Mouse (Mus musculus) G1E (cell line): ENCODE results near the gene Pla2g1b. TPM values are rescaled to one million over a fixed set of nuclear protein-coding genes. Genes with fewer than 3 reads are reported as not detected.
"Not testable (repeated sequence)": the region's sequence is repeated elsewhere in the genome, so short reads cannot be mapped to it uniquely, and the experiment has no call there.

ENCODE experiments used
- ATAC-seq: 2 replicates; pipeline ENCODE4 v1.8.0; 2016; ENCODE audit warnings: mild to moderate bottlenecking; ENCODE audit not compliant: insufficient number of reproducible peaks, poor library complexity, low FRiP score, severe bottlenecking; ENCODE audit errors: extremely low read depth
- DNase-seq: peaks from one replicate; pipeline ENCODE4 v3.0.0; 2012; ENCODE audit warnings: low spot score
- H3K27me3 ChIP-seq: 2 replicates; pipeline ENCODE4 v1.6.1; 2012; ENCODE audit warnings: mild to moderate bottlenecking, low read length, inconsistent platforms; ENCODE audit not compliant: insufficient read depth
- H3K36me3 ChIP-seq: replicated peaks from 2 replicates; pipeline ENCODE3; 2012; ENCODE audit warnings: mild to moderate bottlenecking, inconsistent platforms
- H3K4me1 ChIP-seq: 2 replicates; pipeline ENCODE4 v1.6.1; 2012; ENCODE audit warnings: low read depth, low read length, inconsistent platforms, mixed read lengths; ENCODE audit not compliant: insufficient read depth
- H3K4me3 ChIP-seq: 2 replicates; pipeline ENCODE4 v1.5.1; 2012; ENCODE audit warnings: low read depth, mild to moderate bottlenecking, inconsistent platforms, low read length, moderate library complexity, mixed read lengths
- H3K9me3 ChIP-seq: replicated peaks from 2 replicates; pipeline ENCODE4 v1.6.1; 2012; ENCODE audit warnings: inconsistent platforms
- CTCF ChIP-seq: IDR thresholded peaks from 2 replicates; pipeline ENCODE4 v1.5.1; 2012; ENCODE audit warnings: low read depth, low read length, inconsistent platforms, mixed read lengths
- GATA1 ChIP-seq: IDR thresholded peaks from 2 replicates; pipeline ENCODE4 v1.6.1; 2012; ENCODE audit warnings: borderline replicate concordance, low read length, inconsistent platforms, mixed read lengths
- GATA2 ChIP-seq: IDR thresholded peaks from 2 replicates; pipeline ENCODE4 v1.6.1; 2012; ENCODE audit warnings: low read depth, low read length, inconsistent platforms, borderline replicate concordance
- POLR2AphosphoS5 ChIP-seq: IDR thresholded peaks from 2 replicates; pipeline ENCODE4 v1.6.1; 2012; ENCODE audit warnings: low read depth, low read length, inconsistent platforms; ENCODE audit not compliant: insufficient replicate concordance
- TAL1 ChIP-seq: conservative IDR thresholded peaks from 2 replicates; pipeline ENCODE4 v1.6.1; 2012; ENCODE audit warnings: low read depth, low read length, inconsistent platforms, mixed read lengths
- polyA plus RNA-seq: library from polyadenylated mRNA; stranded (reverse); fragments of >175 nt; gene quantifications from 2 replicates; pipeline ENCODE4 v1.2.3, GENCODE M21; 2012
- total RNA-seq, 2 experiments: library from RNA; stranded (forward) in 1 of 2; stranded (reverse) in 1 of 2; fragments of 200-1000 nt in 1 of 2; fragments of >200 nt in 1 of 2; fragmentation: Nextera tagmentation in 1 of 2; gene quantifications; 2 replicates each; pipeline ENCODE4 v1.2.3; 2014 to 2017

Pla2g1b gene
- total and polyA plus RNA-seq, 3 experiments = 0.18 TPM; not detected in 2

DNA sequence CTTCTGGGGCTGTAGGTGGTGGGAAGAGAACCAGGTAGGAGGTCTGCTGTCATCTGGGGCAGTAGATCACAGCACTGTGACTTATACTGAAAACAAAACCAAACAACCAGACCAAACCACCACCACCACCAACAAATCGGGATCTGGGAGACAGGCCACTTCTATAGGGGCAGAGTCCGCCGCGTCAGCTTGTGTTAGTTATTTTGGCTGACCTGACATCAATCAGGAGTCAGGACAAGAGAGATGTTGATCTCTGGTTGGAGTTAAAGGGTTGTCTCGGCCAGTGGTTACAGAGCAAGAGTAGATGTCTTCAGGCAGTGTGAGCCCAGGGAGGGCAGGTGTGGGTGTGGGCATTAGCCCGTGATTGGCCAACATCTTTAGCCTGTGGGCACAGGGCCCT is 48.3 kb downstream of the Pla2g1b start:
- Histone ChIP-seq H3K4me3 (no peak overlapping the region), H3K9me3 (no peaks in the 10 kb centered on the region), H3K4me1 (peaks cover 3% of the 10 kb centered on the region; the same call in 1 of the 2 replicates), H3K36me3 (peaks cover 36% of the 10 kb centered on the region), H3K27me3 (no peaks in the 10 kb centered on the region)
- no peak for TF ChIP-seq GATA2
- no peak for TF ChIP-seq TAL1
- no peak for TF ChIP-seq POLR2AphosphoS5
- no peak for TF ChIP-seq GATA1
- TF ChIP-seq CTCF = no peak
- no peak for ATAC-seq
- no peak for DNase-seq

- Histone ChIP-seq H3K9me3 (no peaks in the 10 kb centered on the region), H3K36me3 (peaks cover 38% of the 10 kb centered on the region), H3K4me1 (peaks cover 3% of the 10 kb centered on the region; the same call in 1 of the 2 replicates), H3K4me3 (no peak overlapping the region), H3K27me3 (no peaks in the 10 kb centered on the region)
- ATAC-seq = no peak
- DNase-seq = no peak
- TF ChIP-seq CTCF (no peak), TAL1 (no peak), POLR2AphosphoS5 (no peak), GATA1 (no peak), GATA2 (no peak)
Observed at GRCm38 (mm10) chr5:115514896-115515587, 49.0 kb downstream of the Pla2g1b start.

GRCm38 (mm10) chr5:115516081-115516907 is 50.2 kb downstream of the Pla2g1b start:
- Histone ChIP-seq H3K4me1 (peaks cover 7% of the 10 kb centered on the region), H3K9me3 (no peaks in the 10 kb centered on the region), H3K4me3 (no peak overlapping the region), H3K27me3 (no peaks in the 10 kb centered on the region), H3K36me3 (peaks cover 43% of the 10 kb centered on the region)
- no peak for ATAC-seq
- TF ChIP-seq CTCF = no peak
- TF ChIP-seq POLR2AphosphoS5 = no peak
- no peak for DNase-seq

DNA sequence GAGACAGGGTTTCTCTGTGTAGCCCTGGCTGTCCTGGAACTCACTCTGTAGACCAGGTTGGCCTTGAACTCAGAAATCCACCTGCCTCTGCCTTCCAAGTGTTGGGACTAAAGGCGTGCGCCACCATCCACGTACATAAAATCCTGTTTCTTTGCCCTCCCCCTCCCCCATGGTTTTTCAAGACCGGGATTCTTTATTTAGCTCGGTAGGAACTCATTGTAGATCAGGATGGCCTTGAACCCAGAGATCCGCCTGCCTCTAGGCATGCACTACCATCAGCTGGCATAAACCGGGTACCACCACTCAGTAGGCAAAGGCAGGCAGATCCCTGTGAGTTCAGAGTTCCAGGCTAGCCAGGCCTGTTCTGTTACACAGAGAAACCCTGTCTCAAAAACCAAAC is 50.8 kb downstream of the Pla2g1b start:
- TF ChIP-seq CTCF (no peak), GATA1 (no peak), TAL1 (no peak), POLR2AphosphoS5 (no peak), GATA2 (no peak)
- Histone ChIP-seq H3K4me1 (peaks cover 13% of the 10 kb centered on the region), H3K4me3 (no peak overlapping the region)

DNA sequence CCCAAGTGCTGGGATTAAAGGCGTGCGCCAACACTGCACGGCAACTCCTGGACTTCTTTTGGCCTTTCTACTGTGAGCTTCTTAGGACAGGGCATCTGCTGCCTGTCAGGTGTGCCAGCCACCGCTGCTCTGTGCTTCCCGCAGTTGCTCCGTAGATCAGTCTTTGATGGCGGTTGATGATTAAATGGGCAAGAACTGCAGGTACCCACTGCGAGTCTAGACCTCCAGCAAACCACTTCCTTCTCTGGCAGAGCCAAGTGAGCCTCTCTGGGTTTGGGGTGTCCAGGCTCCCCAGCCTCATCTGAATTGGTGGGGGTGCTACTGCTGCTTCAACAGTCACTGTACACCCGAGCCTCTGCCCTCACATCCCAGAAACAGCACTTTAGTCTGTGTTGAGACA is 51.4 kb downstream of the Pla2g1b start:
- H3K4me1 ChIP-seq = peaks cover 13% of the 10 kb centered on the region
- H3K9me3 ChIP-seq = no peaks in the 10 kb centered on the region
- H3K36me3 ChIP-seq = peaks cover 46% of the 10 kb centered on the region
- H3K27me3 ChIP-seq = no peaks in the 10 kb centered on the region
- H3K4me3 ChIP-seq = no peak overlapping the region
- DNase-seq = no peak
- TF ChIP-seq GATA2 = no peak
- TF ChIP-seq GATA1 = no peak
- TF ChIP-seq TAL1 = no peak
- no peak for TF ChIP-seq CTCF
- no peak for TF ChIP-seq POLR2AphosphoS5
- ATAC-seq = no peak

More for the DNA sequence above, 50.8 kb downstream of the Pla2g1b start:
- no peak for DNase-seq
- Histone ChIP-seq H3K27me3 (no peaks in the 10 kb centered on the region), H3K36me3 (peaks cover 43% of the 10 kb centered on the region), H3K9me3 (no peaks in the 10 kb centered on the region)
- no peak for ATAC-seq

DNA sequence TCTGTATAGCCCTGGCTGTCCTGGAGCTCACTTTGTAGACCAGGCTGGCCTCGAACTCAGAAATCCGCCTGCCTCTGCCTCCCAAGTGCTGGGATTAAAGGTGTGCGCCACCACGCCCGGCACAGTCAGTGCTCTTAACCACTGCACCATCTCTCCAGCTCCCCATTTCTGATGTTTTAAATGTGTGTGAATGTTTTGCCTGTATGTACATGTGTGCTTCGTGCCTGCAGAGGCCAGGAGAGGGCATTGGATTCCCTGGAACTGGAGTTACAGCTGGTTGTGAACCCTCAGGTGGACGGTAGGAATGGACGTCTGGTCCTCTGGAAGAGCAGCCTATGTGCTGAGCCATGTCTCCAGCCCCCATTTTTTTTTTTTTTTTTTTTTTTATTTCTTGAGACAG is 52.2 kb downstream of the Pla2g1b start:
- not testable (repeated sequence) for H3K4me3 ChIP-seq, H3K27me3 ChIP-seq, H3K9me3 ChIP-seq, ATAC-seq, DNase-seq
- Histone ChIP-seq H3K36me3 (peaks cover 51% of the 10 kb centered on the region), H3K4me1 (peaks cover 13% of the 10 kb centered on the region)
